Mouse (Mus musculus) stomach, embryonic 14.5 days (tissue): Measurements from ENCODE around the gene Ttll13. TPM values are rescaled to one million over a fixed set of nuclear protein-coding genes. Genes with fewer than 3 reads are reported as not detected.
A peak's percentile ranks its signal among the peaks of the same experiment; 100 is the strongest.

Experiments used
- ATAC-seq: fragments of 200-750 bp; cut with Nextera tagmentation; 2 replicates; pipeline ENCODE4 v1.8.0; 2017; ENCODE audit warnings: low read depth, moderate TSS enrichment; ENCODE audit not compliant: insufficient number of reproducible peaks, insufficient read depth, low FRiP score
- H3K27ac ChIP-seq: fragments of 300-500 bp; sonication (generic); 2 replicates; pipeline ENCODE4 v1.5.1; 2014; ENCODE audit warnings: mild to moderate bottlenecking, low read length, moderate library complexity, mixed read lengths
- H3K27me3 ChIP-seq: fragments of 300-500 bp; sonication (generic); 2 replicates; pipeline ENCODE4 v1.6.1; 2014; ENCODE audit warnings: low read length, control low read depth, mixed read lengths; ENCODE audit not compliant: control insufficient read depth, insufficient read depth
- H3K36me3 ChIP-seq: fragments of 300-500 bp; sonication (generic); 2 replicates; pipeline ENCODE4 v1.6.1; 2014; ENCODE audit warnings: mild to moderate bottlenecking, control low read depth, low read length, moderate library complexity, mixed read lengths; ENCODE audit not compliant: control insufficient read depth, insufficient read depth
- H3K4me1 ChIP-seq: fragments of 300-500 bp; sonication (generic); 2 replicates; pipeline ENCODE4 v1.6.1; 2014; ENCODE audit warnings: low read length, control low read depth, mixed read lengths; ENCODE audit not compliant: control insufficient read depth, insufficient read depth
- H3K4me2 ChIP-seq: fragments of 300-500 bp; sonication (generic); replicated peaks from 2 replicates; pipeline ENCODE4 v1.6.1; 2014; ENCODE audit warnings: low read depth, low read length, control low read depth
- H3K4me3 ChIP-seq: fragments of 300-500 bp; sonication (generic); 2 replicates; pipeline ENCODE4 v1.5.1; 2014; ENCODE audit warnings: low read depth, low read length, control low read depth
- H3K9ac ChIP-seq: fragments of 300-500 bp; sonication (generic); replicated peaks from 2 replicates; pipeline ENCODE4 v1.6.1; 2014; ENCODE audit warnings: low read depth, mild to moderate bottlenecking, control low read depth, low read length, moderate library complexity, mixed read lengths
- H3K9me3 ChIP-seq: fragments of 300-500 bp; sonication (generic); 2 replicates; pipeline ENCODE4 v1.6.1; 2016; ENCODE audit warnings: low read depth, low read length, control low read depth; ENCODE audit not compliant: control insufficient read depth
- WGBS: fragments of 180-500 bp; shearing (Covaris S2); extraction: QIAGEN DNeasy Blood & Tissue Kit; methylation state at CpG from one replicate; pipeline ENCODE4 v1.1.7; 2014; 5-methylcytosine and 5-hydroxymethylcytosine counted together
- polyA plus RNA-seq: library from polyadenylated mRNA; unstranded; fragments of >200 nt; fragmentation: Nextera tagmentation; extraction: Ambion mirVana; gene quantifications from 2 replicates; pipeline ENCODE4 v1.2.1, GENCODE M21; 2014

The Ttll13 gene
- polyA plus RNA-seq, 1 experiment from 2014 or later: 1.8 TPM

DNA sequence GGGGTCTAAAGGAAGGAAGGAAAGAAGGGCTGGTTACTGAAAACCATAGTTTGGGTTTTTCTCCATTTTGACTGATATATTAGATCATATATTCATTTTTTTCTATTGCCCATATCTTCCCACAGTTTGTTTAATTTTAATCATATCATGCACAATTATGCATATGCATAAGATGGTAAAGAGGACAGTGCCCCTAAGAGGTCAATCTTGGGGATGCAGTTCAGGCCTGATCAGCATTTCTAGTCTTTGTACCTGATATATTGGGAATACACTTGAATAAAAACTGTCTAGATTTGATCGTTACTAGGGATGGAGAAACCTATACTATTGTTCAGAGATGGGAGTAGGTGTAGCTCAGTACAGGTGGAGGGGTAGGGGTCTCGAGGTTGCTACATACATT is 34.8 kb downstream of the Ttll13 start:
- no peak overlapping the region for H3K4me3 ChIP-seq
- no peak overlapping the region for H3K9ac ChIP-seq
- H3K4me1 ChIP-seq: no peaks in the 10 kb centered on the region
- peaks cover 39% of the 10 kb centered on the region for H3K36me3 ChIP-seq
- H3K9me3 ChIP-seq: no peaks in the 10 kb centered on the region
- no peak overlapping the region for H3K4me2 ChIP-seq
- 85% methylated on average over 2 of the region's 2 CpGs for WGBS
- no peak for ATAC-seq
- H3K27ac ChIP-seq: no peak overlapping the region
- H3K27me3 ChIP-seq: no peaks in the 10 kb centered on the region

- WGBS: 87% methylated on average over 3 of the region's 3 CpGs
- peaks cover 37% of the 10 kb centered on the region for H3K36me3 ChIP-seq
- H3K9ac ChIP-seq: no peak overlapping the region
- H3K27me3 ChIP-seq: no peaks in the 10 kb centered on the region
- H3K4me2 ChIP-seq: no peak overlapping the region
- no peaks in the 10 kb centered on the region for H3K9me3 ChIP-seq
- no peak overlapping the region for H3K27ac ChIP-seq
- H3K4me1 ChIP-seq: no peaks in the 10 kb centered on the region
- no peak for ATAC-seq
- H3K4me3 ChIP-seq: no peak overlapping the region
These were observed 35.5 kb downstream of the Ttll13 start for GRCm38 (mm10) chr7:80281646-80282045.

GRCm38 (mm10) chr7:80283226-80283918 is 37.2 kb downstream of the Ttll13 start:
- H3K4me1 ChIP-seq: no peaks in the 10 kb centered on the region
- no peak overlapping the region for H3K4me2 ChIP-seq
- no peak for ATAC-seq
- no peak overlapping the region for H3K4me3 ChIP-seq
- H3K27me3 ChIP-seq: no peaks in the 10 kb centered on the region
- H3K9me3 ChIP-seq: no peaks in the 10 kb centered on the region
- WGBS: 85% methylated on average over 3 of the region's 3 CpGs
- no peak overlapping the region for H3K9ac ChIP-seq
- H3K36me3 ChIP-seq: peaks cover 37% of the 10 kb centered on the region
- no peak overlapping the region for H3K27ac ChIP-seq

- Histone ChIP-seq H3K9me3 (no peaks in the 10 kb centered on the region), H3K4me3 (no peak overlapping the region), H3K9ac (no peak overlapping the region), H3K27me3 (no peaks in the 10 kb centered on the region), H3K4me2 (no peak overlapping the region), H3K4me1 (no peaks in the 10 kb centered on the region), H3K36me3 (peaks cover 34% of the 10 kb centered on the region), H3K27ac (no peak overlapping the region)
- WGBS: 87% methylated on average over 5 of the region's 5 CpGs
- no peak for ATAC-seq
These were observed 38.2 kb downstream of the Ttll13 start for GRCm38 (mm10) chr7:80284391-80284790.

DNA sequence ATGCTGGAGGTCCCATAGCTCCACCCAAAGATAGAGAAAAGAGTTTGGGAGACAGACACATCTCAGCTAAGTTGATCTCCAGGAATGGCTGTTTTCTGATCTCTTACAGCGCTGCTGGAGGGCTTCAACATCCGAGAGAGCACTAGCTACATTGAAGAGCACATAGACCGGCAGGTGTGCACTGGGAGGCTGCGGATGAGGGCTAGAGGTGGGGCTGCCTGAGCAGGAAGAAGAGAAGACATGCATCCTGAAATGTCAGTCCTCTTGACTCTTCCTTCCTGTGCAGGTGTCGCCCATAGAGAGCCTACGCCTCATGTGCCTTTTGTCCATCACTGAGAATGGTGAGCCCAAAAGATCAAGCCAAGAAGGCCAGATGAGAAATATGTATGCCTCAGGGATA is 39.5 kb downstream of the Ttll13 start:
- 94% methylated on average over 6 of the region's 6 CpGs for WGBS
- no peak for ATAC-seq
- Histone ChIP-seq H3K9me3 (no peaks in the 10 kb centered on the region), H3K27ac (no peak overlapping the region), H3K4me3 (no peak overlapping the region), H3K27me3 (no peaks in the 10 kb centered on the region), H3K9ac (no peak overlapping the region), H3K4me1 (no peaks in the 10 kb centered on the region), H3K36me3 (peaks cover 31% of the 10 kb centered on the region), H3K4me2 (no peak overlapping the region)

GRCm38 (mm10) chr7:80287736-80288135 is 41.6 kb downstream of the Ttll13 start:
- Histone ChIP-seq H3K27me3 (no peaks in the 10 kb centered on the region), H3K27ac (no peak overlapping the region), H3K9ac (no peak overlapping the region), H3K4me3 (no peak overlapping the region), H3K36me3 (peaks cover 31% of the 10 kb centered on the region), H3K9me3 (no peaks in the 10 kb centered on the region), H3K4me2 (no peak overlapping the region), H3K4me1 (no peaks in the 10 kb centered on the region)
- WGBS: 80% methylated on average over 10 of the region's 10 CpGs
- no peak for ATAC-seq

DNA sequence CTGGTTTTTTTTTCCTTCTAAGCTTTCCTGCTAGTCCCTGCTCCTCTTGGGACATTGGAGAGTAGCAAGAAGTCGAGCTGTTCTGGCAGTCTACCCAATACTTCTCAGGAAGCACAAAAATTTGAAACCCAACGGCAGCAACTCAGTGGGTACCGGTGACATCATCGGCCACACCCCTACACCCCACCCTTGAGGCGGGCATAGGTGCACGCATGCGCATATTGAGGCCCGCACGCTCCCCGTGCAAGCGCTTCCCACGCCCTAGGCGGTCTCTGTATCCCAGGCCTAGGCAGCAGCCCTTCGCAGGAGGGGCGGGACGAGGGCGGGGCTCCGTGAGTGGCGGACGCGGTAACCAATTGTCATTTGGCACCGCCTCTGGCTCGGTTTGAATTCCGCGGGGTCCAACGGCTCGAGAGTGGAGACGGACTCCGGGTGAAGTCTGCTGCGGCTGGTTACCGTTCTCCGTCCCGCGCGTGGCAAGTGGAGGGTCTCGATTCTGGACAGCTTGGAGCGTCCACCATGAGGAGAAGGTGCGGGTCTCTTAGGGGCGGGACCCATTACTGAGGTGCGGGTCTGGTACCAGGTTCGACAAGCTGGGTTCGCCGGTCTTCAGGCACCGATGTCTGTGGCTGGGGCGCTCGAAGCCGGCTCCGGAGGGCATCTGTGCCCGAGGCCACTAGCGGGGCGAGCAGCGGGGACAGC is 48.0 kb downstream of the Ttll13 start, which contains the start of gene Prc1:
Gene Prc1 (plus strand): TSS at position 389 of the 702 bp plus-strand sequence.
- Histone ChIP-seq H3K4me2 (peak within 1 kb of the TSS; percentile 45), H3K27ac (peak within 1 kb of the TSS; percentile 74)

GRCm38 (mm10) chr7:80294764-80295648 is 48.8 kb downstream of the Ttll13 start:
- no peak; the same call in 1 of the 2 replicates for ATAC-seq
- no peaks in the 10 kb centered on the region for H3K9me3 ChIP-seq
- WGBS: 7% methylated on average over 37 of the region's 37 CpGs

More for the DNA sequence above, 48.0 kb downstream of the Ttll13 start, which contains the start of gene Prc1:
- H3K9ac ChIP-seq: peak within 1 kb of the TSS; percentile 55
- H3K9me3 ChIP-seq: no peaks in the 10 kb centered on the region
- peak; percentile 99 for ATAC-seq
- peak within 1 kb of the TSS; percentile 46 for H3K4me3 ChIP-seq
- peaks cover 3% of the 10 kb centered on the region for H3K4me1 ChIP-seq
- peaks cover 2% of the 10 kb centered on the region; the same call in 1 of the 2 replicates for H3K36me3 ChIP-seq
- WGBS: under 1% methylated on average over 51 of the region's 52 CpGs
- no peaks in the 10 kb centered on the region for H3K27me3 ChIP-seq

More at GRCm38 (mm10) chr7:80294764-80295648, 48.8 kb downstream of the Ttll13 start:
- peaks cover 3% of the 10 kb centered on the region for H3K4me1 ChIP-seq
- no peaks in the 10 kb centered on the region for H3K27me3 ChIP-seq
- no peaks in the 10 kb centered on the region; the same call in 1 of the 2 replicates for H3K36me3 ChIP-seq
- peak overlapping the region; percentile 46 for H3K4me3 ChIP-seq
- H3K4me2 ChIP-seq: peak overlapping the region; percentile 45
- H3K27ac ChIP-seq: peak overlapping the region; percentile 74
- peak overlapping the region; percentile 55 for H3K9ac ChIP-seq
